Mouse (Mus musculus) midbrain, embryonic 10.5 days (tissue): ENCODE measurements around the gene Macrod2. TPM values are rescaled to one million over a fixed set of nuclear protein-coding genes. Genes with fewer than 3 reads are reported as not detected.

Experiments
- DNase-seq: peaks from one replicate; pipeline ENCODE4 v3.0.0-alpha.2; 2017; ENCODE audit warnings: low spot score
- H3K27ac ChIP-seq: fragments of 300-500 bp; sonication (generic); replicated peaks from 2 replicates; pipeline ENCODE4 v1.5.1; 2016; ENCODE audit warnings: mild to moderate bottlenecking
- H3K27me3 ChIP-seq: fragments of 300-500 bp; sonication (generic); 2 replicates; pipeline ENCODE4 v1.6.1; 2016; ENCODE audit warnings: low read depth, mild to moderate bottlenecking; ENCODE audit not compliant: poor library complexity, severe bottlenecking
- H3K36me3 ChIP-seq: fragments of 300-500 bp; sonication (generic); 2 replicates; pipeline ENCODE4 v1.6.1; 2016; ENCODE audit warnings: mild to moderate bottlenecking, moderate library complexity
- H3K4me1 ChIP-seq: fragments of 300-500 bp; sonication (generic); 2 replicates; pipeline ENCODE4 v1.6.1; 2016
- H3K4me3 ChIP-seq: fragments of 300-500 bp; sonication (generic); 2 replicates; pipeline ENCODE4 v1.5.1; 2016; ENCODE audit warnings: mild to moderate bottlenecking, moderate library complexity
- H3K9me3 ChIP-seq: fragments of 300-500 bp; sonication (generic); replicated peaks from 2 replicates; pipeline ENCODE4 v1.6.1; 2016; ENCODE audit warnings: mild to moderate bottlenecking
- WGBS: fragments of 180-500 bp; shearing (Covaris S2); methylation state at CpG from one replicate; pipeline ENCODE4 v1.1.7; 2016; 5-methylcytosine and 5-hydroxymethylcytosine counted together
- polyA plus RNA-seq: library from polyadenylated mRNA; unstranded; fragments of >200 nt; fragmentation: Nextera tagmentation; extraction: Ambion mirVana; gene quantifications from 2 replicates; pipeline ENCODE4 v1.2.1, GENCODE M21; 2016

Gene Macrod2
- polyA plus RNA-seq, 1 experiment from 2014 or later = 39.4 TPM

GRCm38 (mm10) chr2:141308406-141308805, 913.3 kb downstream of the Macrod2 start:
- no peak overlapping the region; the same call in 1 of the 2 replicates for H3K27ac ChIP-seq
- H3K36me3 ChIP-seq = no peaks in the 10 kb centered on the region
- WGBS = 86% methylated on average over 3 of the region's 3 CpGs
- peaks cover 31% of the 10 kb centered on the region for H3K4me1 ChIP-seq
- H3K9me3 ChIP-seq = no peaks in the 10 kb centered on the region
- no peak for DNase-seq
- no peak overlapping the region for H3K4me3 ChIP-seq
- H3K27me3 ChIP-seq = no peaks in the 10 kb centered on the region

GRCm38 (mm10) chr2:141312136-141312948, 917.2 kb downstream of the Macrod2 start:
- no peak overlapping the region for H3K4me3 ChIP-seq
- DNase-seq = peak; percentile 74
- no peaks in the 10 kb centered on the region for H3K27me3 ChIP-seq
- 34% methylated on average over 10 of the region's 10 CpGs for WGBS
- H3K4me1 ChIP-seq = peaks cover 31% of the 10 kb centered on the region
- no peaks in the 10 kb centered on the region for H3K36me3 ChIP-seq
- no peaks in the 10 kb centered on the region for H3K9me3 ChIP-seq
- H3K27ac ChIP-seq = peak overlapping the region; percentile 81

- no peak overlapping the region for H3K27ac ChIP-seq
- H3K4me1 ChIP-seq = peaks cover 28% of the 10 kb centered on the region
- no peak for DNase-seq
- no peaks in the 10 kb centered on the region for H3K9me3 ChIP-seq
- 90% methylated on average over 3 of the region's 3 CpGs for WGBS
- no peaks in the 10 kb centered on the region for H3K36me3 ChIP-seq
- H3K4me3 ChIP-seq = no peak overlapping the region
- no peaks in the 10 kb centered on the region for H3K27me3 ChIP-seq
Observed at GRCm38 (mm10) chr2:141315349-141315748, 920.2 kb downstream of the Macrod2 start.

GRCm38 (mm10) chr2:141323956-141324460, 928.9 kb downstream of the Macrod2 start:
- Histone ChIP-seq H3K4me3 (no peak overlapping the region), H3K9me3 (no peaks in the 10 kb centered on the region), H3K4me1 (0 out of 2 replicates have a peak, but pooled peaks cover 4% of the 10 kb centered on the region), H3K36me3 (no peaks in the 10 kb centered on the region), H3K27ac (no peak overlapping the region), H3K27me3 (no peaks in the 10 kb centered on the region)
- DNase-seq = no peak
- WGBS = 80% methylated on average over 7 of the region's 7 CpGs

- Histone ChIP-seq H3K27me3 (no peaks in the 10 kb centered on the region), H3K9me3 (no peaks in the 10 kb centered on the region), H3K4me1 (0 out of 2 replicates have a peak, but pooled peaks cover 4% of the 10 kb centered on the region), H3K4me3 (no peak overlapping the region), H3K36me3 (no peaks in the 10 kb centered on the region), H3K27ac (no peak overlapping the region)
- 88% methylated on average over 6 of the region's 6 CpGs for WGBS
- DNase-seq = no peak
Observed at GRCm38 (mm10) chr2:141327296-141327695, 932.2 kb downstream of the Macrod2 start.

- Histone ChIP-seq H3K27ac (no peak overlapping the region), H3K36me3 (no peaks in the 10 kb centered on the region), H3K9me3 (no peaks in the 10 kb centered on the region), H3K4me1 (peaks cover 3% of the 10 kb centered on the region; the same call in 1 of the 2 replicates), H3K27me3 (no peaks in the 10 kb centered on the region), H3K4me3 (no peak overlapping the region)
- WGBS = 78% methylated on average over 3 of the region's 3 CpGs
- no peak for DNase-seq
Observed at GRCm38 (mm10) chr2:141337708-141338107, 942.6 kb downstream of the Macrod2 start.

GRCm38 (mm10) chr2:141343988-141344535, 949.0 kb downstream of the Macrod2 start:
- Histone ChIP-seq H3K4me3 (no peak overlapping the region), H3K27ac (no peak overlapping the region), H3K36me3 (no peaks in the 10 kb centered on the region), H3K9me3 (no peaks in the 10 kb centered on the region), H3K27me3 (no peaks in the 10 kb centered on the region), H3K4me1 (peaks cover 3% of the 10 kb centered on the region; the same call in 1 of the 2 replicates)
- 91% methylated on average over 10 of the region's 10 CpGs for WGBS
- DNase-seq = no peak

- 77% methylated on average over 2 of the region's 2 CpGs for WGBS
- DNase-seq = no peak
- H3K27ac ChIP-seq = no peak overlapping the region
- no peak overlapping the region for H3K4me3 ChIP-seq
- no peaks in the 10 kb centered on the region for H3K36me3 ChIP-seq
- H3K27me3 ChIP-seq = no peaks in the 10 kb centered on the region
- no peaks in the 10 kb centered on the region for H3K4me1 ChIP-seq
- H3K9me3 ChIP-seq = no peaks in the 10 kb centered on the region
Observed at GRCm38 (mm10) chr2:141352623-141353022, 957.5 kb downstream of the Macrod2 start.

- DNase-seq = no peak
- Histone ChIP-seq H3K27ac (no peak overlapping the region), H3K36me3 (no peaks in the 10 kb centered on the region), H3K9me3 (no peaks in the 10 kb centered on the region), H3K4me1 (peaks cover 6% of the 10 kb centered on the region; the same call in 1 of the 2 replicates), H3K4me3 (no peak overlapping the region), H3K27me3 (no peaks in the 10 kb centered on the region)
- WGBS = 93% methylated on average over 2 of the region's 2 CpGs
Observed at GRCm38 (mm10) chr2:141388632-141389031, 993.5 kb downstream of the Macrod2 start.

GRCm38 (mm10) chr2:141391229-141391628, 996.1 kb downstream of the Macrod2 start:
- Histone ChIP-seq H3K4me1 (peaks cover 8% of the 10 kb centered on the region), H3K4me3 (no peak overlapping the region), H3K36me3 (no peaks in the 10 kb centered on the region), H3K9me3 (no peaks in the 10 kb centered on the region), H3K27ac (no peak overlapping the region), H3K27me3 (no peaks in the 10 kb centered on the region)
- no peak for DNase-seq
- 96% methylated on average over 4 of the region's 4 CpGs for whole genome bisulfite sequencing

GRCm38 (mm10) chr2:141394806-141395205, 999.7 kb downstream of the Macrod2 start:
- Histone ChIP-seq H3K27me3 (no peaks in the 10 kb centered on the region), H3K36me3 (no peaks in the 10 kb centered on the region), H3K9me3 (no peaks in the 10 kb centered on the region), H3K27ac (no peak overlapping the region), H3K4me1 (peaks cover 13% of the 10 kb centered on the region), H3K4me3 (no peak overlapping the region)
- DNase-seq = no peak
- WGBS = 70% methylated on average over 1 of the region's 1 CpGs

GRCm38 (mm10) chr2:141408766-141409165, 1013.7 kb downstream of the Macrod2 start:
- Histone ChIP-seq H3K36me3 (no peaks in the 10 kb centered on the region), H3K27ac (no peak overlapping the region), H3K27me3 (no peaks in the 10 kb centered on the region), H3K4me3 (no peak overlapping the region), H3K9me3 (no peaks in the 10 kb centered on the region), H3K4me1 (peaks cover 10% of the 10 kb centered on the region; the same call in 1 of the 2 replicates)
- WGBS = 16% methylated on average over 2 of the region's 2 CpGs
- no peak for DNase-seq

- Histone ChIP-seq H3K36me3 (no peaks in the 10 kb centered on the region), H3K9me3 (no peaks in the 10 kb centered on the region), H3K4me1 (peaks cover 11% of the 10 kb centered on the region), H3K27ac (peak overlapping the region; percentile 59), H3K27me3 (no peaks in the 10 kb centered on the region), H3K4me3 (no peak overlapping the region)
- DNase-seq = no peak
Observed at GRCm38 (mm10) chr2:141416436-141416835, 1021.3 kb downstream of the Macrod2 start.
